ENCODE assay signal across 14 mouse cellular contexts in genomic region chr4:149317387-149317786, GRCm38 (mm10). TPM values are rescaled to one million over a fixed set of nuclear protein-coding genes. Genes with fewer than 3 reads are reported as not detected.
DNase-seq lines count a peak whose midpoint lies in the region; ATAC-seq and TF ChIP-seq lines count a peak whose summit lies in the region.
"Had no signal": no experiment of that assay in that cellular context is flagged by ENCODE, and none has a peak within 500 bp of the region (broad histone marks: within the 10 kb centered on the region; RNA-seq: fewer than 3 reads in every experiment).

No protein-coding gene starts in this region.

- H3K4me3 ChIP-seq in layer of hippocampus, adult 2 months, result no peak overlapping the region
- H3K4me3 ChIP-seq: liver, embryonic 13.5 days; midbrain, embryonic 12.5 days had no signal

- peak overlapping the region; percentile 69; the same call in 1 of the 2 replicates for H3K27ac ChIP-seq in layer of hippocampus, adult 2 months
- H3K27ac ChIP-seq: liver, embryonic 13.5 days; midbrain, embryonic 12.5 days had no signal

- peak; percentile 55 for DNase-seq in layer of hippocampus, adult 11-12 months (ENCODE audit: low spot score)
- no peak for DNase-seq in layer of hippocampus, adult 9-10 months (ENCODE audit: low spot score)
- peak; percentile 92 to 93 for DNase-seq in cerebellum, postnatal 10 days
- peak; percentile 57 to 63 for DNase-seq in layer of hippocampus, adult 2 months (ENCODE audit: low spot score in 2 of 2)
- DNase-seq in ovary, adult 18-20 months (ENCODE audit: low spot score), result no peak
- DNase-seq in gastrocnemius, postnatal 25 days, result no peak
- DNase-seq: heart, postnatal 10 days; kidney, postnatal 36 days; liver, embryonic 13.5 days; lung, postnatal 14 days had no signal

- peak; percentile 91; the same call in 1 of the 2 replicates for ATAC-seq in cerebellum, adult (ENCODE audit: insufficient number of reproducible peaks, low FRiP score, low TSS enrichment)
- ATAC-seq in megakaryocyte, adult 5-6 weeks (ENCODE audit: poor library complexity, severe bottlenecking), result no peak
- ATAC-seq: intestine, postnatal 0 days had no signal

- no peak for TF ChIP-seq CTCF in layer of hippocampus, adult 2 months (conservative IDR thresholded peaks at IDR 0.05)

RNA-seq across cellular contexts. Expression of gene Kif1b, which starts 9.9 kb away (rescaled TPM):
- 100 to 1,000 TPM; 403 to 414 TPM for total RNA-seq in layer of hippocampus, adult 2 months (2021)
- total RNA-seq in megakaryocyte, adult 5-6 weeks (2015), result 25.6 and 26.3 TPM in 2 replicates
- 30.2 and 37.3 TPM in 2 replicates for total RNA-seq in megakaryocyte, adult 5-6 weeks (2017)
- total RNA-seq in gastrocnemius, postnatal 25 days (2021), result 100 to 1,000 TPM; 304 to 308 TPM

Comparison
In these comparisons a context has a peak if more than half of its experiments do, and no peak if none do; other contexts are left out.
1. DNase-seq: peak in layer of hippocampus, adult 11-12 months (single experiment), cerebellum, postnatal 10 days (2 of 2) and layer of hippocampus, adult 2 months (2 of 2); none in layer of hippocampus, adult 9-10 months (single experiment), ovary, adult 18-20 months (single experiment) and gastrocnemius, postnatal 25 days (single experiment).
2. RNA of gene Kif1b, which starts 9.9 kb away (total RNA-seq): 403 to 414 TPM in layer of hippocampus, adult 2 months and 304 to 308 TPM in gastrocnemius, postnatal 25 days; 25.6 to 37.3 TPM in megakaryocyte, adult 5-6 weeks; every median in the first group is over 4 times any median in the second.